Mouse (Mus musculus) right cerebral cortex, adult 2 months (tissue): ENCODE data around the gene Drd5.
A peak's percentile ranks its signal among the peaks of the same experiment; 100 is the strongest.

Experiments
- DNase-seq, 2 experiments: peaks; one replicate each; pipeline ENCODE4 v3.0.0; 2021 to 2022; ENCODE audit warnings: low spot score in 2 of 2

The Drd5 gene

GRCm38 (mm10) chr5:38350351-38350929 lies 31.3 kb downstream of the Drd5 start:
- no peak for DNase-seq

GRCm38 (mm10) chr5:38356927-38357326 lies 37.8 kb downstream of the Drd5 start:
- no peak for DNase-seq

- peak in 1 of 2 experiments; percentile 27 for DNase-seq
Measured at GRCm38 (mm10) chr5:38359716-38360115, 40.5 kb downstream of the Drd5 start.

GRCm38 (mm10) chr5:38364396-38364795 lies 45.2 kb downstream of the Drd5 start:
- DNase-seq, result peak; percentile 67 to 73

GRCm38 (mm10) chr5:38365521-38365920 lies 46.4 kb downstream of the Drd5 start:
- DNase-seq, result no peak

- no peak for DNase-seq
Measured at GRCm38 (mm10) chr5:38366650-38367470, 47.7 kb downstream of the Drd5 start.

- no peak for DNase-seq
Measured at GRCm38 (mm10) chr5:38371308-38371707, 52.1 kb downstream of the Drd5 start.
